Mouse (Mus musculus): ENCODE measurements around the gene St7.

The St7 gene

DNA sequence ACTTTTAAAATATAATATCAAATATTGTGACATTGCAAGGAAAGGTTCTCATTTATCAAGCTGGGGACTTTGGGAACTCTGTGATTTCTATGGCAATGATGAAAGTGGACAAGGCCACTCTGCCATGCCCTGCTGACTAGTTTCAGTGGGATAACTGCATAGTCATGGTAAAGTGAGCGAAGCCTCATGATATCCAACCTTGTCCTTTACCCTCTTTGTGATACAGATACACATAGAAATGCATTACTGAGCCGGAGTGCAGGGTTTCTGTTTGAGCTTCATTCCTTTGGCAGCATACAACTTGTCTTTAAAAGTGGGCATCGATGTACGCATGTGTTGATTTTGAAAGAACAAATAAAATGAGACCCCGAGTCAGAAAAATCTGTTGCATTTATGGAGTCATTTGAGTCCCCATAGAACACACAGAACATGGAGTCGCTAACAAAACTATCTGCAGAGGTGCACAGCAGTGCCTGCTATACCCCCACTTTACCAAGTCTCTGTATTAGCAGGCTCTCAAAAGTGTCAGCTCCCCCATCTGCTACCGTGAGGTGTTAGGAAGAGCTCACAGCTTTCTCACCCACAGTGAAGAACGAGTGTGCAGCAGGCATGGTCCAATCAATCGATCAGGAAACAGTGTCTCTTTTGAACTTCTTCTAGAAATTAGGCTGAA is 77.4 kb downstream of the St7 start:
- no peak for DNase-seq

DNA sequence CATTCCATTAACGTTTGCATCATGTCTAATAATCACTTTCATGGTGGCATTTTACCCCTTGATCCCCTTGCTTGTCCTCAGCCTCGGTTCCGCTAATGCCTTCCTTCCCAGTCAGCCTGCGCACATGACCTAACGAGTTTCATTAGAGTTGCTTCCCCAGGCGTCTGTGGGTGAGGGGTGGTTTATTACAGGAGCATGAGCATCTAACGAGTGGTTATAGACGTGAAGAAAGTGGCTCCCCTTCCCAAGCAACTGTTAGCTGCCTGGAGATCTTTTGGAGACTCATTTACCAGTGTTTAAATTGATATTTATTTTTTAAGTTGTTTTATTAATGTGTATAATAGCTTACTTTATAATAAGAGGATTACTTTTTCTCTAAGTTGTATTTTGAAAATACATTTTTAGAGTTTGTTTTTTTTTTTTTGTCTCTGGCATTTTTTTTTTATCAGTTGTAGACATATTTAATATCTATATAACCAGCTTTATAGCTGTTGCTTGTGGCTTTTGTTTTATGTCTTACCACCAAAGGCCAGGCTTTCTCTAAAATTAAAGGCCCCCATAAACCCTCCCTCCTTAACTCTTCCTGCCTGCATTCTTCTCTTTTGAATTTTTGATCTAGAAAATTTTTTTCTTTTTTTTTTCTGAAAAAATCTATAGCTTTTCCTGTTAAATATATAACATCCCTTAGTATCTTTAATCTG is 78.1 kb downstream of the St7 start:
- DNase-seq: no peak

DNA sequence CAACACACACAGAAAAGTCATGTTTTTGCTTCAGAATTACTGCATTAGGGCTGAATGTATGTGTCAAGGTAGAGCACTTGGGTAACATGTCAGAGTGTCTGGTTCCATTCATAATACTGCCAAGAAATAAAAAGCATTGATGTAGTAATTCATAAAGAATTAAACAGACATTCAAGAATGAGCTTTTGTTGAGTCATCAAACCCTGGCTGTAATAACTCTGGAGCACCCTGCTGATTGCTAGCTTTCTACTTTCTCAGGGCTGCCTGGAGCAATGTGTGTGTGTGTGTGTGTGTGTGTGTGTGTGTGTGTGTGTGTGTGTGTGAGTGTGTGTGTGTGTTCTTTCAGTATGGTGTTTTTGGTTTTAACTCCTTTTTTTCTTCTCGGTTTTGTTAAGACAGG is 78.7 kb downstream of the St7 start:
- no peak for DNase-seq

DNA sequence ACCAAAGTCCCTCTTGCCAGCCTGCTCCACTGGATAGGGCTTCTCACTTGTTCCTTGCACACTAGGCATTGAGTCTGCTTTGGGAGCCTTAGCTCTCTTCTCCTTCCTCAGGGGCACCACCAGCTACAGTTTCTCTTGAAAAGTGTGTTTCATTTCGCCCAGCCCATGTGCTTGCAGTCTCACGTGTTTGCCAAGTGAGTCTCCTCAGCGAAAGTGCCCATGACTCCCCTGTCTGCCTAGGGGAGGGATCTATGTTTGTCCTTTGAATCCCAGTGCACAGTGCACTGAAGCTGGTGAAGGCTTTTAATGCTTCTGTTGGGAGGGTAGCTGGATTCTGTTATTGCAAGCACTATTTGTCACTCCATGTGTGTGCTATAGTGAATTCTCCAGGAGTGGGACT is 79.8 kb downstream of the St7 start:
- no peak for DNase-seq

DNA sequence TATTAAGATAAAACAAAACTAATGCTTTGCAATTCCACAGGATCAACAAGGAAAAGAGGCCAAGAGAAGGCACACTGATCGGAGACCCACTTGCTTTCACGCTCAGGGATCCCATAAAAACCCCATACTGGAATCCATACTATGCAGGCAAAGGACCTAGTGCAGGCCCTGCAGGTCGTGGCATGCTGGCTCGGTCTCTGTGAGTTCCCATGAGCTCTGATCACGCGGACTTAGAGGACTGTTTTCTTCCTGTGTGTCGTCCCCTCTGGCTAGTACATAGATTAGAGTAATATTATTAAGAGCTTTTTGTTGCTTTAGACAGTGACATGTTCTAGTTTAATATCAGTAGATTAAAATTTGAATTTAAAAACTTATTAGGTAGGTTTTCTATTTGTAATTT is 83.3 kb downstream of the St7 start:
- DNase-seq: no peak

DNA sequence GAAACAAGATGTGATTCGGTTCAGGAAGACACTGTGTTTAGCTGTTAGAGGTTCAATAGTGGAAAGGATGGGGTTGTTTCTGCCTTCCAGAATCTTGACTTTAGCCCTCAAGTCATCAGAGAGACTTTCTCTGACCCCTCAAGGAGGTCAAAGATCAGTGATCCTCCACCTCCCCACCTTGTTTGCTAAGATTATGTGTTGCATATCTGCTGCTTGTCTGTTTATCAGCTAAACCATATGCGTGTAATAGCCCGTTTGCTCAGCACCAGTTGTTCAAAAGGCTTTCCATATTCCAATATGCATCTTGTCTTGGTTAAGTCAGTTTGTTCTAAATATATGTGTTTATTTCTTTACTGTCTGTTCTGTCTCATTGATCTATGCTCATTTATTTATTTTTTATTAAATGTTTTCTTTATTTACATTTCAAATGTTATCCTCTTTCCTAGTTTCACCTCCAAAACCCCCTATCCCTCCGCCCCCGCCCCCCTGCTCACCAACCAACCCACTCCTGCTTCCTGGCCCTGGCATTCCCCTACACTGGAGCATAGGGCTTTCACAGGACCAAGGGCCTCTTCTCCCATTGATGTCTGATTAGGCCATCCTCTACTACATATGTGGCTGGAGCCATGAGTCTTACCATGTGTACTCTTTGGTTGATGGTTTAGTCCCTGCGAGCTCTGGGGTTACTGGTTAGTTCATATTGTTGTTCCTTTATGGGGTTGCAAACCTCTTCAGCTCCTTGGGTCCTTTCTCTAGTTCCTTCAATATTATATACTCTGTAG is 84.5 kb downstream of the St7 start:
- no peak for DNase-seq

DNA sequence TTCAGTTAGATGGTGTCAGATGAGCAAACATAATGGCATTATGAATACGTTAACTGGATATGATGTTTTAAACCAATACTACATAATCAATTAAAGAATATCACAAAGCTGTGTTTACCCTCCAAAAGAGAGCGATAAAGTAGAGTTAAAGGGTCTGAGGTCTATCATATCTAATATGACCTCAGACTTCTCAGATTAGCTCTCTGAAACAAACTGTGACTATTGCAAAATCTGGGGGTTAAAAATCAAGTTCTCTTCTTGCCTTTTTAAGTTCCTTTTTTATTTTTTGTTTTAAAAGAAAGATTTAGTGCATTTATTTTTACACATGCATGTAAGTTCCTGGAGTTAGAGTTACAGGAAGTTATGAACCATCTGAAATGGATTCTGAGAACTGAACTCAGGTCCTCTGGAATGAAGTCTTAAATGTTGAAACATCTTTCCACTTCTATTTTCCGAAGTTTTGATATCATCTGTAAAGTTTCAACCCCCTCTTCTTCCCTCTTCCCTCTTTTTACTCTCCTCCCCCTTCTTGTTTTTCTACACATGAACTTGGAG is 86.0 kb downstream of the St7 start:
- DNase-seq: no peak

DNA sequence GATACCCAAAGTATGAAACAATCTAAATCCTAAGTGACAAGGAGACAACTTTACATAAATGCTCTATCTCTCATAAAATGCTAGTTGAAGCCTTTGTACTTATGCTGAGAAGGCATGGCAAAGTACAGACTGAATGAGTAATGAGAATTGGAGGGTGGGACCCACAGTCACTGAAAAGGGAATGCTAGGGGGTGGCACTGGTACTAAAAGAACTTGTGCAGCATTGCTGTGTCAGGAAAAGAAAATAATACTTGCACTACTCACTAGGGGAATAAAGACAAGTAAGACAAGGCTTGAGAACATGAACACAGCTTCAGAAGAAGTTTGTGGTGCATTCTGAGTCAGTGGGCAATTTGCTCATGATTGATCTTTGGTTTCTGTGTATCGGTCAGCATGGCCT is 90.8 kb downstream of the St7 start:
- no peak for DNase-seq

DNA sequence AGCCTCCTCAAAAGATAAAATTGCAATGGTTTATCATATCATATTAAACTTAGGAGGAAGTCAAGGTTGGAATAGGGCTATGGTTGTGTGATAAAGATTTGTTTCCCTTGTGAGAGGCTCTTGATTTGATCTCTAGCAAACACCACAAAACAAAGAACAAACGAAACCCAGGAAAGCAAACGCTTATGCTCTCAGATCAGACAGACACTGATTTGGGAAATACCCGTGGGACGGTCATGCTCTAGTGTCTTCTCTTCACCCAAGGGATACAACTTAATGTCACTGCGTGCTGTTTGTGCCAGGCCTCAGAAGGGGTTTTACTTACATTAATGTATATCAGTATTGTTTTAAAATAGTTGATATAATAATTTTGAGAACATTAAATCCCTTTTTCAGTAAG is 91.8 kb downstream of the St7 start:
- no peak for DNase-seq

DNA sequence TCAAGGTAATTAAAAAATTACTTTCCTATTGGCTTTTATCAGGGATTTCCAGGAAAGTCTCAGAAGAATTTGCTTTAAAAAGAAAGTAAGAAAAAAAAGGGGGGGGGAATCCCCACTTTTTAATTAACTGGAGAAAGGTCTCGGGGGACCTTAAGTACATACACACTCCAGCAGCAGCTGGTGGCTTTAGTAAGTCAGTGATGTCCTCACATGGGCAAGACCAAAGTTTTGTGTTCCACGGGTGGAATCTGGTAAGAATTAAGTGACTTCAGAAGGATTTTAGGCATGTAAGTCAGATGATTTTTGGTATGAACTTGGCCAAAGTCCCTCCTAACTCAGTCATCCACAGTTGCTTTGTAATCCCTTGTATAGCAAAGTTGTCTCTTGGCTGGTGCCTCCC is 92.5 kb downstream of the St7 start:
- DNase-seq: no peak

DNA sequence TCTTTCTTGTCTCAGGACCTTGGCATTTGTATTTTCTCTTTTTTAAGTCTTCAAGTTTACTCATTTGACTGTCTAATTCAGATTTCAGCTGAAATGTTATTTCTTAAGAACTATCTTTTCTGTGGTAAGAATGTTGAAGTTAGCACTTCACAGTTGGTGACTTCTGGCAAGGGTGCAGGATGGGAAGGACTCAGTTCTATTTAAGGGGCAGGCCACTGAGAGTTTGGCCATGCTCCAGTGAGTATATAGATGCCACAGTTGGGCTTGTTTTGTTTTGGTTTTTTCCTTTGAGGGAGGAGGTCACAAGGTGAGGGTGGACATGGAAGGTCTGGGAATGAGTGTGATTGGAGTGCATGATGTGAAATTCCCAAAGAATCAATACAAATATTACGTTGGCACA is 95.1 kb downstream of the St7 start:
- peak; percentile 25 to 38 for DNase-seq

DNA sequence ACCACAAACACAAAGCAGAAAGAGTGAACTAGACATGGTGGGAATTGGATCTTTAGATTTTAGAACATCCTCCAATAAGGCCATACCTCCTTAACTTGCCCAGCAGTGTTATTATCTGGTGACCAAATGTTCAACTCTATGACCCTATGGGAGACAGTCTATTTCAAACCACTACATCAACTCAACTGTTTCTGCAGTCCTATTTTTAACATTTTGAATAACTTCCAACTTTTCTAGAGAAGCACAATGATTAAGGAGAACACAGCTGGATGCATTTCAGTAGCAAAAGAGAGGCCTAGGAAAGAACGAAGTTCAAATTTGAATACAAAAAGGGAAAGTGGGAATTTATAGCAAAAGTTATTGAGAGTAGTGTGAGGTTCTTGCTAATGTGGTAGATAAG is 97.5 kb downstream of the St7 start:
- DNase-seq: no peak

DNA sequence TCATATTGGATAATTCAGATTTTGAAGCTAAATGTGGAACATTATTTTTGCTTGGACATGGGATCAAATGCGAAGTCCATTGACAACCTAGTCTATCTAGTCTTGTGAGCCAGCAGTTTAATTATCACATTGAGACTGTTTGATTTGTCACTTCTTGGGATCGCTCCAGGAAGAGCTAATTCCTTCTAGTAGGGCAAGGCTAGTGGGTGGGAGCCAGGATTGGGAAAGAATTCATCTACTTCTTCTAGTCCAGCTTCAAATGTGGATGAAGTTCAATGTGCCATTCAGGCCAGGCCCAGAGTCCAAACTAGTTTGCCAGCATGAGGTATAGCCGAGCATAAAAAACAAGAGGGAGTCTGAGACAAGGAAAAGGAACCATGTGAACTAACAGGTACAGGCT is 100.7 kb downstream of the St7 start:
- peak; percentile 40 to 50 for DNase-seq

DNA sequence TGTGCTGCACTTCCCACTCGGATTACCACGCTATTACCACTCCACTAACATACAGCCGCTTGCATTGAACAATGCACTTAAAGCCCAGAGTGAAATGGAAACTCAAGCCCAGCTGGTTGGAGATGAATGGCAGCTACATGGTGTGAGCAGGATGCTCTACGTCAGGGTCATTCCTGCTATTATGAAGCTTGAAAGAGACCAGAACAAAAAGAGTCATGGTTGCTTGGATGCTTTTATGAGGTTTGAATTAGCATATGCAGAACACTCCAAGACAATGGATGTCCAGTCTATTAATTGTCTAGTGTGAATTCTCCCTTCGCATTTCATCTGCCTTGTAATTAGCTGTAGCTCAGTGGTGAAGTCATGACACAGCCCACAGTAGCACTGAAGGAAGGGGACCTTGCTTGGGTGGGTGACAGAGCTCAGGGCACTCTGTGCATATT is 104.6 kb downstream of the St7 start:
- no peak for DNase-seq

DNA sequence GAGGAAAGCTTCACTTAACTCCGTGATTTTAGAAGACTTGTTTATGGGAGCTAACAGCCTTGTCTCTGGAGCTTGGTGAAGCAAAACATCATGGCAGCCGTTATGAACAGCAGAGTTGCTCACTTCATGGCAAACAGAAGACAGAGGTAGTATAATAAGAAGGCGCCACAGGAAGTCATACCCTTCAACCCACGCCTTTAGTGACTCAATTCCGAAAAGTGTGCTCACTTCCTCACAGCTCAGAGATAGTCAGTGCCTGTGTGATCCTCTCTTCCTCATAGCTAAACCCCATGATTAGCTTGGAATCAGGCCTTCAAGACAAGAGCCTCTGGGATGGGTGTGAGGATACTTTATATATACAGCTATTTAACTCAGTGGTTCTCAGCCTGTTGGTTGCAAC is 108.0 kb downstream of the St7 start:
- no peak for DNase-seq

DNA sequence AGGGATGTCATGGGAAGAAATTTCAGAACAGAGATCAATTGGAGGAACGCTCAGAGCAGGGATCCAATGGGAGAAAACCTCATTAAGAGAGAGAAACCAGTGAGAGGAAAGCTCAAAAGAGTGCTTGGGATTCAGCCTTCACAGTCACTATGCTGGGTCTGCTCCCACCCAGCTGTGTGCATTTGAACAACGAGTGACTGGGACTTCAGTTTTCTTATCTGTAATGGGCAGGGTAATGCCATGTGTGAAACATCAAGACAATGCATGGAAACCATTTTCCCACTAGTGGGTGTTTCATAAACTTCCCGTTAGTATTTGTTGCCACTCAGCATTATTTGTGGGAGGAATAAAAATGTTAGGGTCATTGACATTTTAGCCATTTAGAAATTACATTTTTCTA is 111.7 kb downstream of the St7 start:
- DNase-seq: no peak

DNA sequence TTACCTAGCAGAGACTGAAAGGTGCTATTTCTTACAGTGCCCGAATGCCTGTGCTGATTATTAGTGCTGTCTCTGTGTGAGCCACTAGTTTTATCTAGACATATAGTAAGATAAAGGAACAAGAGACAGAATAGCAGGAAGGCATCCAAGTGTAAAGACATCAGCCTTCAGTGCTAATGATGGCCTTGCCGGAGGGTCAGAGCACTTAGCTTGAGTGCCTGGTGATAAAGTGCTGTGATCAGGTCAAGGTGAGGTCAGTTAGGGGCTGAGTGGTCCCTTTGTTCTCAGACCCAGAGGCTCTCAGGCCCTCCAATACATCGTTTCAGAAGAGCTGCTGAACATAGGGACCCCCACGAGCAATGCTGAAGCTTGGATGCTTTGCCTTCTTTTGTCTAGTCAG is 113.8 kb downstream of the St7 start:
- DNase-seq: no peak

DNA sequence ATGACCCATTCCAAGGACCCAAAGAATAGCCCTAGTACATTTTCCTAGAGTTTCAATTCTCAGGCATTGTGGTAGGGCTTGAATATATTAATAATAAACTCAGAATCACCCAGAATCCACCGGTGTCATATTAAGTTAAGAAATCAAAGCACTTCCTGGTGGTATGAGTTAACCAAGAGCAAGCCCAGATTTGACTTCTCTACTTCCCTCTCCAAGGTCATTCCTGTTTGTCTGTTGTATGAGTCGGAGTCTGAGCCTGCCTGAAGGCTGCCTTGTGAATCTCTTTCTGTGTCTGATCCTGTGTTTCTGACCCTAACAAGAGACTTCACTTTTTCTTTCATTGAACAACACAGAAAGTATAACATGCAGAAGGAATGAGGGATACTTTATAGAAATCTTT is 118.3 kb downstream of the St7 start:
- no peak for DNase-seq

DNA sequence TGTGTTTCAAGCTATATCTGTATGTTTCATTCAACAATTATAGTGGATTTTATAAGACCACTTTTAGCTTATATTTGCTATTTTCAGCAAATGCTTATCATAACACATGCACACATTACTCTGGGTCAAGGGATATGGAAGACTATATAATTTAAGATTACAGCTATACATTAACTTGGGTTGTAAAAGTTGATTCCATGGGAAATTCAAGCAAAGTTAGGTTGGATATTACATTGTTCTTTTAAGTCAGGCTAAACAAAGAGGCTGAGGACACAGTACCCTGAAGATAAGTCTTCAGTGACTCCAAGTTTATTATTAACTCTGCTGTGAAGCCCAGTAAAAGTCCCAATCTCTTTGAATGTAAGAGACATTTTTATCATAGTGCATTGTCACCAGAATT is 118.8 kb downstream of the St7 start:
- DNase-seq: no peak

DNA sequence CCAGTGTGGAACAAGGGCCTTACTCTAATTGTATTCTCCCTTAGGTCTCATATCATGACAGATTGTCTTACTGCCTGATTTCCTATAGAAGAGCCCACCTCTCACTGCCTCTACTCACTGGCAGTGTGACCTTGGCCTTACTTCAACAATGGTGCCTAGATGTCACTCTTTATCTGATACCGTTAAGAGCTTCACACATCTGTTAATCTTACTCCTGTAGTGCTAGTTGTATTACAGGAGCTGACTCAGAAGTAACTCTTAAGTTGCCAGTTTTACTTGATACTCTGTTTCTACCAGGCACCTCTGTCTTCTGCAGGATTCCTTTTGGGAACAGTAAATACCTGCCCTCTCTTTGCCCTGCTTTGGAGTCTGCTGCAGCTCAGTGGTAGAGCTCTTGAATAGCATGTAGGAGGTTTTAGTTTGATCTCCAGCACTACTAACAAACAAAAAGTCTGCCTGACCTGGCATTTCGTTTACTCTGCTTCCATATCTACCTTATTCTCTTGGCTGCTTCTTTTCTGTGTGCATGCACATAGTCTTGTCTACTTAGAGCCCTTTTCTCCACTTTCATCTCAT is 121.4 kb downstream of the St7 start:
- no peak for DNase-seq

DNA sequence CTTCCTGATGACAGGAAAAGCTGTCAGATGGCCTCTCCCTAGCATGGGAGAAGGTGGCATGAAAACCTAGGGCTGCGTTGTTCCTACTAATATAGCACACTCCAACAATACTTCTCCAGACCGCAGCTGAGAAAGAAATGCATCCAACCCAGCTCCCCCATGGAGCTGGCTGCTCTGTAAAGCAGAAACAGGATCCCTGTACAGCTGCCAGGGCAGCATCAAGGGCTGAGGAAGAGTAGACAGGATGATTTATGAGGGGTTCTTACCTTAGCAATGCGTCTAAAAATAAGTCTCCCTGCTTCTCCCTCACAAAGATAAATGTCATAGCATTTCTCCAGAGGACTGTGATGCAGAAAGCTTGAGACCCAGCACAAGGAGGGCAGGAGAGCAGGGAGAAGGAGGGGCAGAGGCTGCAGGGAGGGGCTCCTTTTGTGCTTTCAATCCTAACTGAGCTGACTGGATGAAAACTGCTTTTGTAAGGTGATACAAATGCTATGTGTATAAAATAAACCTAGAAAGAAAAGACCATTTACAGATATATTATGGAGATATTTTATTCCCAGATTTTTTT is 124.2 kb downstream of the St7 start:
- DNase-seq: peak; percentile 59 to 72

DNA sequence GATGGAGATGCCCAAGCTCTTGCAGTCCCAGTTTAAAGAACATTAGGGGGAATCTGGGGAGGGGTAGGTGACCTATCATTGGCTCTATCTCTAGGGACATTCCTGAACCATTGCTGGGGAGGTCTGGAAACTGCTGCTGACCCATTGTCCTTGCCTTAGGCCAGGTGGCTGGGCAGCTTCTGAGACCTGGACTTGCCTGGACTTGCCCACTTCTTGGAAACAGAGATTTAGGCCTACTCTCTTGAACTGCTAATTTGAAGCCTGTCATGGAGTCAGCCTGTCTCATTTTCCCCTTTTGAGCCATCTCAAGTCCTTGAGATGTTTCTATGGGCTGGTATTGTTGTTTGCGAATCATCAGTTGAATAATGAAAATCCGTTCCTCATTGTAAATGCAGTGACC is 130.9 kb downstream of the St7 start:
- no peak for DNase-seq

DNA sequence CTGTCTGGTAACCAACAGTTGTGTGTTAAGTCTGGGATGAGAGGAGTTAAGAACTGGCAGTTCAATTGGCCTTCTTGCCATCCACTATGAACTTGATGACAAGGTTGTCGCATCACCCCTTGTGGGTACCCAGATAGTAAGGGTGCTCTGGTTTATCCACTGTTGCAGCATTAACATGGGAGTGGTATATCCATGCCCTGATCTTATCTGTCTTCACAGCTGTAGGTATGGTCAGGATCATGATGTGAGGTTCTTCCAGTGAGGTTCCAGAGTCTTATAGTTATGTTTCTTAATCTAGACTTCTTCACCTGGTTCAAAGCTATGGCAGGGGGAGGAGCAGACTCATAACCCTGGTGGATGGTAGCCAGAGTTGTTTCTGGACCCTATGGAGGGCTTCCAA is 132.0 kb downstream of the St7 start:
- DNase-seq: no peak
